Mouse (Mus musculus): ENCODE measurements at regions not wholly inside any gene's neighbourhood (a gene's known extent, or its start where the extent isn't known, plus 50 kb on each side); places are given as distances from the start of the nearest gene placed in this dataset.

DNA sequence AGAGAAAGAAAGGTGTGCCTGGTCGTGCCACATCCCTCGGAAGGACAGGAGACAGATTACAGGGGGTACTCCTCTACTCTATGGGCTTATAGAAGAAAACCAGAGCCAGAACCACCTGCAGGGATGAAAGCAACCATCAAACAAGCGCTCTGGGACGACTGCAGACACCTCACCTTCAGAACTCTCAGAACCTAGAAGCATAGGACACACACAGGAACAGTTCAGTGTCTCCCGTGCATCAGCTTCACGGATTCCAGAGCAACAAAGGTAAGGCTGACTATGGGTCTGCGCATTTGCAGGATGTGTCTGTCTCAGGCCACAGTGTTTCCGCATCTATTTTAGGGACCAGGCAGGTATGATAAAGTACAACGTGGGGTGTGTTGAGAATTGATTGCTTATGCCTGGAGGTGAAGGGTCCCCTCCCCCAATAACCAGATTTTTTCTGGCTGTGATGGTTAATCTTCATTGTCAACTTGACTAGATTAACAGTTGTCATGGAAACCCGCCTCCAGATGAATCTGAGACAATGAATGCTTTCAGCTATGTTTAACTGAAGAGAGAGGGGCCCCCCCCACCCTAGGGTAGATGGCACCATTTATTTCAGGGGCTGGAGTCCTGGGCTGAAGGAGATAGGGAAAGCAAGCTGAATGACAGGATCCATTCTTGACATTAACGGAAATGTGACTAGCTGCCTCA, 87.3 kb upstream of the Stx16 start:
- H3K36me3 ChIP-seq (ENCODE audit: control insufficient read depth, insufficient read depth, low read length) = no peaks in the 10 kb centered on the region
- peaks cover 18% of the 10 kb centered on the region for H3K4me1 ChIP-seq (ENCODE audit: control insufficient read depth, insufficient read depth, low read length)
- no peak overlapping the region for H3K9ac ChIP-seq (ENCODE audit: low read depth, low read length, severe bottlenecking)
- DNase-seq (ENCODE audit: low spot score) (no peak), ATAC-seq (ENCODE audit: low FRiP score, low read depth) (no peak)
- no peak overlapping the region for H3K27ac ChIP-seq (replicated peaks; ENCODE audit: low read depth, low read length)
- H3K4me2 ChIP-seq (replicated peaks; ENCODE audit: low read depth, low read length, severe bottlenecking) = no peak overlapping the region
- H3K27me3 ChIP-seq (ENCODE audit: control insufficient read depth, insufficient read depth, low read length) = no peaks in the 10 kb centered on the region
- H3K9me3 ChIP-seq (ENCODE audit: control insufficient read depth, low read length) = no peaks in the 10 kb centered on the region
- WGBS = 77% methylated on average over 11 of the region's 11 CpGs
- no peak for TF ChIP-seq POLR2A (IDR thresholded peaks at IDR 0.05; ENCODE audit: borderline replicate concordance, extremely low read depth, insufficient read depth, insufficient read length)
- no peak overlapping the region for H3K4me3 ChIP-seq (replicated peaks; ENCODE audit: low read length)

DNA sequence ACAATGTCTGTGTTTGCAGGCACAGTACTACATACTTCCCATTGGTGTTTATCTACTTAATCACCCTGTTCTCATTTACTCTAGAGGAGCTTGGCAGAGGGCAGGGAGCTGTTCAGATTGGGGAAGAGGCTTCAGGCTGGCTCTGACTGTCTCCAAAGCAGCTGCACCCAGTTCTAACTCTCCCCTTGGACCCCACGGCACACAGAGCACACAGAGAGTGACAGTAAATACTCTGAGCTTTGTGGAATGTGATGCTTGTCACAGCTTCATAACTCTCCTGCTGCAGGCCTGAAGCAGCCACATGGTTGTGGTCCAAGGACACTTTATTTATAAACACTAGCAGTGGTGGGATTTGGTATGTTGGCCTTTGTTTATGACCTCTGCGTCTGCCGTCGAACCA, 85.4 kb upstream of the Stx16 start:
- no peak for TF ChIP-seq POLR2A (IDR thresholded peaks at IDR 0.05; ENCODE audit: borderline replicate concordance, extremely low read depth, insufficient read depth, insufficient read length)
- WGBS = 74% methylated on average over 4 of the region's 4 CpGs
- no peaks in the 10 kb centered on the region for H3K36me3 ChIP-seq (ENCODE audit: control insufficient read depth, insufficient read depth, low read length)
- no peak for ATAC-seq (ENCODE audit: low FRiP score, low read depth)
- H3K9ac ChIP-seq (ENCODE audit: low read depth, low read length, severe bottlenecking) = no peak overlapping the region
- no peak overlapping the region for H3K27ac ChIP-seq (replicated peaks; ENCODE audit: low read depth, low read length)
- no peak for DNase-seq (ENCODE audit: low spot score)
- H3K4me2 ChIP-seq (replicated peaks; ENCODE audit: low read depth, low read length, severe bottlenecking) = no peak overlapping the region
- H3K4me1 ChIP-seq (ENCODE audit: control insufficient read depth, insufficient read depth, low read length) = peaks cover 28% of the 10 kb centered on the region
- no peaks in the 10 kb centered on the region for H3K27me3 ChIP-seq (ENCODE audit: control insufficient read depth, insufficient read depth, low read length)
- H3K4me3 ChIP-seq (replicated peaks; ENCODE audit: low read length) = no peak overlapping the region
- H3K9me3 ChIP-seq (ENCODE audit: control insufficient read depth, low read length) = no peaks in the 10 kb centered on the region

- H3K4me3 ChIP-seq (replicated peaks; ENCODE audit: low read length) = no peak overlapping the region
- no peak for TF ChIP-seq POLR2A (IDR thresholded peaks at IDR 0.05; ENCODE audit: borderline replicate concordance, extremely low read depth, insufficient read depth, insufficient read length)
- H3K36me3 ChIP-seq (ENCODE audit: control insufficient read depth, insufficient read depth, low read length) = no peaks in the 10 kb centered on the region
- ATAC-seq (ENCODE audit: low FRiP score, low read depth) (no peak), DNase-seq (ENCODE audit: low spot score) (no peak)
- WGBS = 54% methylated on average over 15 of the region's 15 CpGs
- H3K27ac ChIP-seq (replicated peaks; ENCODE audit: low read depth, low read length) = no peak overlapping the region; the same call in 1 of the 2 replicates
- H3K9me3 ChIP-seq (ENCODE audit: control insufficient read depth, low read length) = no peaks in the 10 kb centered on the region
- H3K9ac ChIP-seq (ENCODE audit: low read depth, low read length, severe bottlenecking) = no peak overlapping the region
- H3K4me1 ChIP-seq (ENCODE audit: control insufficient read depth, insufficient read depth, low read length) = peaks cover 28% of the 10 kb centered on the region
- no peaks in the 10 kb centered on the region for H3K27me3 ChIP-seq (ENCODE audit: control insufficient read depth, insufficient read depth, low read length)
- no peak overlapping the region for H3K4me2 ChIP-seq (replicated peaks; ENCODE audit: low read depth, low read length, severe bottlenecking)
These were observed 84.7 kb upstream of the Stx16 start for GRCm38 (mm10) chr2:173991447-173991846.

GRCm38 (mm10) chr2:173992041-173992440, 84.1 kb upstream of the Stx16 start:
- Histone ChIP-seq H3K4me2 (replicated peaks; ENCODE audit: low read depth, low read length, severe bottlenecking) (no peak overlapping the region), H3K4me3 (replicated peaks; ENCODE audit: low read length) (no peak overlapping the region), H3K36me3 (ENCODE audit: control insufficient read depth, insufficient read depth, low read length) (no peaks in the 10 kb centered on the region), H3K27me3 (ENCODE audit: control insufficient read depth, insufficient read depth, low read length) (no peaks in the 10 kb centered on the region), H3K9me3 (ENCODE audit: control insufficient read depth, low read length) (no peaks in the 10 kb centered on the region), H3K27ac (replicated peaks; ENCODE audit: low read depth, low read length) (no peak overlapping the region; the same call in 1 of the 2 replicates), H3K9ac (ENCODE audit: low read depth, low read length, severe bottlenecking) (no peak overlapping the region), H3K4me1 (ENCODE audit: control insufficient read depth, insufficient read depth, low read length) (peaks cover 28% of the 10 kb centered on the region)
- 0 out of 2 replicates have a peak, but pooled peaks have one; percentile 34 for ATAC-seq (ENCODE audit: low FRiP score, low read depth)
- TF ChIP-seq POLR2A (IDR thresholded peaks at IDR 0.05; ENCODE audit: borderline replicate concordance, extremely low read depth, insufficient read depth, insufficient read length) = no peak
- DNase-seq (ENCODE audit: low spot score) = no peak
- WGBS = 41% methylated on average over 5 of the region's 5 CpGs

- DNase-seq (ENCODE audit: low spot score) (no peak), ATAC-seq (ENCODE audit: low FRiP score, low read depth) (no peak)
- no peak overlapping the region for H3K9ac ChIP-seq (ENCODE audit: low read depth, low read length, severe bottlenecking)
- no peak overlapping the region for H3K4me3 ChIP-seq (replicated peaks; ENCODE audit: low read length)
- H3K27me3 ChIP-seq (ENCODE audit: control insufficient read depth, insufficient read depth, low read length) = no peaks in the 10 kb centered on the region
- H3K27ac ChIP-seq (replicated peaks; ENCODE audit: low read depth, low read length) = no peak overlapping the region
- no peaks in the 10 kb centered on the region for H3K36me3 ChIP-seq (ENCODE audit: control insufficient read depth, insufficient read depth, low read length)
- peaks cover 28% of the 10 kb centered on the region for H3K4me1 ChIP-seq (ENCODE audit: control insufficient read depth, insufficient read depth, low read length)
- no peak for TF ChIP-seq POLR2A (IDR thresholded peaks at IDR 0.05; ENCODE audit: borderline replicate concordance, extremely low read depth, insufficient read depth, insufficient read length)
- WGBS = 77% methylated on average over 5 of the region's 5 CpGs
- H3K9me3 ChIP-seq (ENCODE audit: control insufficient read depth, low read length) = no peaks in the 10 kb centered on the region
- H3K4me2 ChIP-seq (replicated peaks; ENCODE audit: low read depth, low read length, severe bottlenecking) = no peak overlapping the region
These were observed 82.6 kb upstream of the Stx16 start for GRCm38 (mm10) chr2:173993431-173993955.

Data from limb, embryonic 14.5 days (tissue).